Mouse (Mus musculus): ENCODE measurements around the gene Banp. TPM values are rescaled to one million over a fixed set of nuclear protein-coding genes. Genes with fewer than 3 reads are reported as not detected.

Gene Banp
- 48.8 and 53.4 TPM in 2 replicates for polyA plus RNA-seq (2014; fragmentation: Nextera tagmentation; extraction: Ambion mirVana)

GRCm38 (mm10) chr8:121949222-121949800 lies at the start of gene Banp:
Gene Banp (plus strand): TSS chr8:121949750.
- no peaks in the 10 kb centered on the region for H3K27me3 ChIP-seq (ENCODE audit: control insufficient read depth, insufficient read depth, low read length)
- DNase-seq (ENCODE audit: low spot score, missing footprints) (peak; percentile 59), ATAC-seq (ENCODE audit: low FRiP score) (no peak)
- H3K36me3 ChIP-seq (ENCODE audit: control insufficient read depth, insufficient read depth, low read length), result no peaks in the 10 kb centered on the region; the same call in none of the 2 replicates
- peak within 1 kb of the TSS; percentile 86 for H3K27ac ChIP-seq (ENCODE audit: low read depth, low read length)
- H3K9me3 ChIP-seq (ENCODE audit: control insufficient read depth, low read length), result no peaks in the 10 kb centered on the region
- peaks cover 25% of the 10 kb centered on the region for H3K4me1 ChIP-seq (ENCODE audit: control insufficient read depth, insufficient read depth, low read length)
- H3K4me2 ChIP-seq, result peak within 1 kb of the TSS; percentile 94
- peak within 1 kb of the TSS; percentile 96 for H3K4me3 ChIP-seq (ENCODE audit: low read depth, low read length)
- WGBS, result 66% methylated on average over 6 of the region's 6 CpGs
- peak within 1 kb of the TSS; percentile 98 for H3K9ac ChIP-seq (ENCODE audit: low read length)

DNA sequence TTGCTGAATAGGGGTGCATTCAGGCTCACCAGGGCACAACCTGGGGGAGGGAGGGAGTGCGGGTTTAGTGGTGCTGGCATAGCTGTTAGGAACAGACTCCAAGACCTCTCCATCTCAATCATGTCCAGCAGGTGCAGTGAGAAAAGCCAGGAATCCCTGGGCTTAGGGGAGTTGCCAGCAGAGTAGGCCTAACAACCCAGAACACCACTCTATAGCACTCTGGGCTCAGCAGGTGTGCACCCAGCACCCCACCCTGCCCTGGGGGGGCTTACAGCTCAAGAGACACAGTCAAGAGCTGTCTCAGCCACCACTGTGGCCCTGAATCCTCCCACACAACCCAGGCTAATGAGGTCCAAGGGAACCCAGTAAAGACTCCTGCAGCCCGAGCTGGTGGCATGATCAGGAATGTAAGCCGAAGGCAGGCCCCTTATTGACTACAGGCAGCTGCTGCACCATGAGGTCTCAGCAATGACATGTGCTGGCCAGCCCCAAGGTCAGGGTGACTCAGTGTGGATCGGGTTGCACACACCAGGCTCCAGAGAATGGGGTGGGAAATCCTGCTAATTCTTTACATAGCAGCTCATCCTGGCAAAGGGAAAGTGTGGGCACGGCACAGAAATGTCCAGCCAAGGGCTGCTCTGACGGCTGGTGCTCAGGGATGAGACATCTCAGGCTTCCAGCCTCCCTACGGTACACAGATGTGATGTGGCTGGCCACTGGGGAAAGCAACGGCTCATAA lies 47.9 kb upstream of the Banp start:
- no peak overlapping the region for H3K27ac ChIP-seq (ENCODE audit: low read depth, low read length)
- 64% methylated on average over 8 of the region's 8 CpGs for WGBS

GRCm38 (mm10) chr8:121903977-121904376 lies 45.6 kb upstream of the Banp start:
- H3K4me2 ChIP-seq, result no peak overlapping the region
- whole genome bisulfite sequencing, result 71% methylated on average over 6 of the region's 6 CpGs
- H3K27ac ChIP-seq (ENCODE audit: low read depth, low read length), result no peak overlapping the region
- peaks cover 27% of the 10 kb centered on the region for H3K4me1 ChIP-seq (ENCODE audit: control insufficient read depth, insufficient read depth, low read length)
- no peaks in the 10 kb centered on the region for H3K36me3 ChIP-seq (ENCODE audit: control insufficient read depth, insufficient read depth, low read length)
- no peak overlapping the region for H3K9ac ChIP-seq (ENCODE audit: low read length)
- no peaks in the 10 kb centered on the region for H3K9me3 ChIP-seq (ENCODE audit: control insufficient read depth, low read length)
- ATAC-seq (ENCODE audit: low FRiP score) (no peak), DNase-seq (ENCODE audit: low spot score, missing footprints) (peak; percentile 64)
- H3K27me3 ChIP-seq (ENCODE audit: control insufficient read depth, insufficient read depth, low read length), result peaks cover 3% of the 10 kb centered on the region; the same call in 1 of the 2 replicates
- no peak overlapping the region for H3K4me3 ChIP-seq (ENCODE audit: low read depth, low read length)

More for the DNA sequence above, 47.9 kb upstream of the Banp start:
- Histone ChIP-seq H3K36me3 (ENCODE audit: control insufficient read depth, insufficient read depth, low read length) (no peaks in the 10 kb centered on the region), H3K4me3 (ENCODE audit: low read depth, low read length) (no peak overlapping the region), H3K4me2 (no peak overlapping the region), H3K27me3 (ENCODE audit: control insufficient read depth, insufficient read depth, low read length) (no peaks in the 10 kb centered on the region; the same call in 1 of the 2 replicates), H3K9ac (ENCODE audit: low read length) (peak overlapping the region; percentile 27; the same call in 1 of the 2 replicates), H3K9me3 (ENCODE audit: control insufficient read depth, low read length) (no peaks in the 10 kb centered on the region), H3K4me1 (ENCODE audit: control insufficient read depth, insufficient read depth, low read length) (peaks cover 45% of the 10 kb centered on the region)
- peak; percentile 57 for DNase-seq (ENCODE audit: low spot score, missing footprints)
- ATAC-seq (ENCODE audit: low FRiP score), result no peak

DNA sequence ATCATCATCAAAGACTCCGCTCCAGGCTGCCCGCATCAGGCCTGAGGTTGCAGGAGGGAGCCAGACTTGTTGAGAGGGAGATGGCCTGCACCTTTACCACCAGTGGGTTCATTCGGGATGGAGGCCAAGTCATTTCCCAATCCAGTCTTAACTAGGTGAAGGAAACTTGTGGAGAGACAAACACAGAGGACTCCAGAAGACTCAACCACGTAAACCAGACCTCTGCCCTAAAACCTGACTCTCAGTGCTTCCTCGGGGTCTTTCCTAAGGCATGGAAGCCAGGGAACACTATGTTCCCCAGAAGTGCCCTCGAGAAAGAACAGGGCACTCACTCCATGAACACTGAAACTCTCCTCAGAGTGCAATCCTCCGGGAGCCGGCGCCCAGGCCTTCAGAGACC lies 44.6 kb upstream of the Banp start:
- no peak overlapping the region for H3K27ac ChIP-seq (ENCODE audit: low read depth, low read length)
- H3K4me2 ChIP-seq, result no peak overlapping the region
- H3K4me1 ChIP-seq (ENCODE audit: control insufficient read depth, insufficient read depth, low read length), result peaks cover 20% of the 10 kb centered on the region
- no peak for DNase-seq (ENCODE audit: low spot score, missing footprints)
- H3K27me3 ChIP-seq (ENCODE audit: control insufficient read depth, insufficient read depth, low read length), result peaks cover 3% of the 10 kb centered on the region; the same call in 1 of the 2 replicates
- no peak overlapping the region for H3K4me3 ChIP-seq (ENCODE audit: low read depth, low read length)
- ATAC-seq (ENCODE audit: low FRiP score), result no peak
- 89% methylated on average over 9 of the region's 9 CpGs for WGBS
- no peaks in the 10 kb centered on the region for H3K9me3 ChIP-seq (ENCODE audit: control insufficient read depth, low read length)
- no peak overlapping the region for H3K9ac ChIP-seq (ENCODE audit: low read length)
- H3K36me3 ChIP-seq (ENCODE audit: control insufficient read depth, insufficient read depth, low read length), result no peaks in the 10 kb centered on the region

GRCm38 (mm10) chr8:121905420-121905819 lies 44.1 kb upstream of the Banp start:
- peak overlapping the region; percentile 75; the same call in 1 of the 2 replicates for H3K4me3 ChIP-seq (ENCODE audit: low read depth, low read length)
- DNase-seq (ENCODE audit: low spot score, missing footprints) (no peak), ATAC-seq (ENCODE audit: low FRiP score) (no peak)
- peaks cover 3% of the 10 kb centered on the region; the same call in 1 of the 2 replicates for H3K27me3 ChIP-seq (ENCODE audit: control insufficient read depth, insufficient read depth, low read length)
- H3K36me3 ChIP-seq (ENCODE audit: control insufficient read depth, insufficient read depth, low read length), result no peaks in the 10 kb centered on the region
- no peak overlapping the region for H3K27ac ChIP-seq (ENCODE audit: low read depth, low read length)
- peaks cover 20% of the 10 kb centered on the region for H3K4me1 ChIP-seq (ENCODE audit: control insufficient read depth, insufficient read depth, low read length)
- H3K9me3 ChIP-seq (ENCODE audit: control insufficient read depth, low read length), result no peaks in the 10 kb centered on the region
- H3K9ac ChIP-seq (ENCODE audit: low read length), result peak overlapping the region; percentile 44
- WGBS, result 59% methylated on average over 1 of the region's 1 CpGs
- peak overlapping the region; percentile 99 for H3K4me2 ChIP-seq

GRCm38 (mm10) chr8:121905864-121906263 lies 43.7 kb upstream of the Banp start:
- no peak overlapping the region for H3K27ac ChIP-seq (ENCODE audit: low read depth, low read length)
- H3K4me1 ChIP-seq (ENCODE audit: control insufficient read depth, insufficient read depth, low read length), result peaks cover 20% of the 10 kb centered on the region
- H3K4me3 ChIP-seq (ENCODE audit: low read depth, low read length), result peak overlapping the region; percentile 75
- DNase-seq (ENCODE audit: low spot score, missing footprints), result no peak
- H3K9me3 ChIP-seq (ENCODE audit: control insufficient read depth, low read length), result no peaks in the 10 kb centered on the region
- peak overlapping the region; percentile 99 for H3K4me2 ChIP-seq
- H3K36me3 ChIP-seq (ENCODE audit: control insufficient read depth, insufficient read depth, low read length), result no peaks in the 10 kb centered on the region
- WGBS, result 54% methylated on average over 5 of the region's 5 CpGs
- H3K27me3 ChIP-seq (ENCODE audit: control insufficient read depth, insufficient read depth, low read length), result peaks cover 3% of the 10 kb centered on the region; the same call in 1 of the 2 replicates
- peak overlapping the region; percentile 44 for H3K9ac ChIP-seq (ENCODE audit: low read length)
- no peak for ATAC-seq (ENCODE audit: low FRiP score)

GRCm38 (mm10) chr8:121906542-121907512 lies 42.7 kb upstream of the Banp start:
- Histone ChIP-seq H3K36me3 (ENCODE audit: control insufficient read depth, insufficient read depth, low read length) (no peaks in the 10 kb centered on the region), H3K27me3 (ENCODE audit: control insufficient read depth, insufficient read depth, low read length) (peaks cover 3% of the 10 kb centered on the region; the same call in 1 of the 2 replicates), H3K27ac (ENCODE audit: low read depth, low read length) (no peak overlapping the region; the same call in 1 of the 2 replicates), H3K4me2 (peak overlapping the region; percentile 99), H3K9me3 (ENCODE audit: control insufficient read depth, low read length) (no peaks in the 10 kb centered on the region), H3K4me3 (ENCODE audit: low read depth, low read length) (peak overlapping the region; percentile 75), H3K4me1 (ENCODE audit: control insufficient read depth, insufficient read depth, low read length) (peaks cover 17% of the 10 kb centered on the region), H3K9ac (ENCODE audit: low read length) (peak overlapping the region; percentile 71)
- ATAC-seq (ENCODE audit: low FRiP score) (peak; percentile 63), DNase-seq (ENCODE audit: low spot score, missing footprints) (peak; percentile 93)
- WGBS, result under 1% methylated on average over 72 of the region's 72 CpGs

DNA sequence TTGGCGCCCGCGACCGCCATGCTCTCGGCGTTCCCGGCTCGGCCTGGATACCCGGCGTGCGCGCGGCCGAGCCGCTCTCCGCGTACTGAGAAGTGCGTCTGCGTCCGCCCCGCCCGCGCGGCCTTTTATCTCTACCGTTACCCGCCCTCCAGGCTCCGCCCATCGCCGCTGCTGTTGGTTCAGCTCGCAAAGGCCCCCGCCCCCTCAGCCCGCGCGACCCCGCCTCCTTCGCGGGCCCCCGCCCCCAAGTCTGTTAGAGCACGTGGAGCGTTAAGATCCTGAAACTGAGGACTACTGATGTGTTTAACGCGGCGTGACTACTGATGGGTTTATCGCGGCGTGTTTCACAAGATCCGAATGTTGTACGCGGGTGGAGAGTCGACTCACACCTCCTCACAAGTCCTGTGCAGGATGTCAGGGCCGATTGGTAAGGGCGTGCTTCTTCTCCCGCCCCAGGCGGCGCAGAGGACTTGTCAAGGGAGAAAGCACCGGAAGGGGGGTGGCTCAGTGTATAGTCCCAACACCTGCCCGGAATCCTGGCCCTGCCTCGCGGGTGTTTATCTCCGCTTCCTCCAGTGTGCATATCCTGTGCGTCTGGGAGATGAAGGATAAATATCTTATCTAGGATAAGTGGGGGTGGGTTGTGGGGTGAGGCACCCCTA lies 41.8 kb upstream of the Banp start, which contains the start of gene Slc7a5:
Slc7a5 (minus strand) TSS at position 108 of the 662 bp plus-strand sequence.
- Histone ChIP-seq H3K4me1 (ENCODE audit: control insufficient read depth, insufficient read depth, low read length) (peaks cover 17% of the 10 kb centered on the region), H3K9me3 (ENCODE audit: control insufficient read depth, low read length) (no peaks in the 10 kb centered on the region), H3K4me3 (ENCODE audit: low read depth, low read length) (peak within 1 kb of the TSS; percentile 75), H3K27ac (ENCODE audit: low read depth, low read length) (no peak within 1 kb of the TSS; the same call in 1 of the 2 replicates), H3K4me2 (peak within 1 kb of the TSS; percentile 99), H3K36me3 (ENCODE audit: control insufficient read depth, insufficient read depth, low read length) (no peaks in the 10 kb centered on the region), H3K27me3 (ENCODE audit: control insufficient read depth, insufficient read depth, low read length) (peaks cover 3% of the 10 kb centered on the region; the same call in 1 of the 2 replicates), H3K9ac (ENCODE audit: low read length) (peak within 1 kb of the TSS; percentile 71)
- WGBS, result under 1% methylated on average over 57 of the region's 61 CpGs
- peak; percentile 99 for DNase-seq (ENCODE audit: low spot score, missing footprints)
- ATAC-seq (ENCODE audit: low FRiP score), result peak; percentile 91
